Mouse (Mus musculus) embryonic facial prominence, embryonic 14.5 days (tissue): ENCODE data around the gene Polg. TPM values are rescaled to one million over a fixed set of nuclear protein-coding genes. Genes with fewer than 3 reads are reported as not detected.

Source experiments
- ATAC-seq: fragments of 200-750 bp; cut with Nextera tagmentation; 2 replicates; pipeline ENCODE4 v1.8.0; 2017; ENCODE audit warnings: low read depth, moderate number of reproducible peaks, moderate TSS enrichment
- DNase-seq: peaks from one replicate; pipeline ENCODE4 v3.0.0-alpha.2; 2015; ENCODE audit warnings: low spot score
- H3K27ac ChIP-seq: fragments of 300-500 bp; sonication (generic); replicated peaks from 2 replicates; pipeline ENCODE4 v1.5.1; 2014; ENCODE audit warnings: low read depth, mild to moderate bottlenecking, low read length, moderate library complexity
- H3K27me3 ChIP-seq: fragments of 300-500 bp; sonication (generic); replicated peaks from 2 replicates; pipeline ENCODE4 v1.6.1; 2014; ENCODE audit warnings: low read length; ENCODE audit not compliant: control insufficient read depth, insufficient read depth
- H3K36me3 ChIP-seq: fragments of 300-500 bp; sonication (generic); 2 replicates; pipeline ENCODE4 v1.6.1; 2014; ENCODE audit warnings: low read length, mixed read lengths; ENCODE audit not compliant: control insufficient read depth, insufficient read depth
- H3K4me1 ChIP-seq: fragments of 300-500 bp; sonication (generic); 2 replicates; pipeline ENCODE4 v1.6.1; 2014; ENCODE audit warnings: antibody characterized with exemption, low read length; ENCODE audit not compliant: control insufficient read depth, insufficient read depth
- H3K4me2 ChIP-seq: fragments of 300-500 bp; sonication (generic); 2 replicates; pipeline ENCODE4 v1.6.1; 2014; ENCODE audit warnings: low read depth, mild to moderate bottlenecking, low read length, moderate library complexity, mixed read lengths
- H3K4me3 ChIP-seq: fragments of 300-500 bp; sonication (generic); 2 replicates; pipeline ENCODE4 v1.5.1; 2014; ENCODE audit warnings: low read depth, mild to moderate bottlenecking, low read length
- H3K9ac ChIP-seq: fragments of 300-500 bp; sonication (generic); 2 replicates; pipeline ENCODE4 v1.6.1; 2014; ENCODE audit warnings: low read depth, mild to moderate bottlenecking, low read length, moderate library complexity, mixed read lengths
- H3K9me3 ChIP-seq: fragments of 300-500 bp; sonication (generic); 2 replicates; pipeline ENCODE4 v1.6.1; 2016; ENCODE audit warnings: low read length; ENCODE audit not compliant: control insufficient read depth
- WGBS: fragments of 180-500 bp; shearing (Covaris S2); extraction: QIAGEN DNeasy Blood & Tissue Kit; methylation state at CpG from one replicate; pipeline ENCODE4 v1.1.7; 2014; 5-methylcytosine and 5-hydroxymethylcytosine counted together
- polyA plus RNA-seq: library from polyadenylated mRNA; unstranded; fragments of >200 nt; fragmentation: Nextera tagmentation; extraction: Ambion mirVana; gene quantifications from 2 replicates; pipeline ENCODE4 v1.2.1, GENCODE M21; 2014

Polg gene
- polyA plus RNA-seq, 1 experiment from 2014 or later = 38.7 TPM

GRCm38 (mm10) chr7:79425804-79426203 lies 40.4 kb downstream of the Polg start:
- no peak for ATAC-seq
- Histone ChIP-seq H3K4me2 (no peak overlapping the region), H3K4me1 (no peaks in the 10 kb centered on the region), H3K4me3 (no peak overlapping the region), H3K9me3 (no peaks in the 10 kb centered on the region), H3K36me3 (no peaks in the 10 kb centered on the region), H3K9ac (no peak overlapping the region), H3K27ac (no peak overlapping the region), H3K27me3 (no peaks in the 10 kb centered on the region)
- WGBS = 88% methylated on average over 10 of the region's 10 CpGs
- no peak for DNase-seq

DNA sequence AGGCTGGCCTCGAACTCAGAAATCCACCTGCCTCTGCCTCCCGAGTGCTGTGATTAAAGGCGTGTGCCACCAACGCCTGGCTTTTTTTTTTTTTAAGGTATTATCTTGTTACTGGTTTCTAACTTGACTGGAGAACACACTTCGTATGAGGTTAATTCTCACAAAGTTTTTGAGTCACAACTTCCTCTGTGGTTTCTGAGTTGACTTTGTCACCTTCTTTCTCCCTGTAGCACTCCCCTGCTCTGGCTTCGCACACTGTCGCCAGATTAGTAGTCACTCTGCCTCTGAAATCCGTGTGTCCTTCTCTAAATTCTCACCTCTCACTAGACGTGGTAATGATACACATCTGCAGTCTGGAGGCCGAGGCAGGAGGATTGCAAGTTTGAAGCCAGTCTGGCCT lies 43.3 kb downstream of the Polg start:
- H3K4me2 ChIP-seq = no peak overlapping the region
- 92% methylated on average over 10 of the region's 10 CpGs for WGBS
- H3K27me3 ChIP-seq = no peaks in the 10 kb centered on the region
- H3K4me3 ChIP-seq = no peak overlapping the region
- no peak for ATAC-seq
- H3K9ac ChIP-seq = no peak overlapping the region
- no peaks in the 10 kb centered on the region for H3K36me3 ChIP-seq
- H3K27ac ChIP-seq = no peak overlapping the region
- H3K9me3 ChIP-seq = no peaks in the 10 kb centered on the region
- H3K4me1 ChIP-seq = no peaks in the 10 kb centered on the region
- DNase-seq = no peak

GRCm38 (mm10) chr7:79419950-79420349 lies 46.2 kb downstream of the Polg start:
- H3K9ac ChIP-seq = no peak overlapping the region
- WGBS = 82% methylated on average over 7 of the region's 7 CpGs
- DNase-seq (no peak), ATAC-seq (no peak)
- no peaks in the 10 kb centered on the region for H3K27me3 ChIP-seq
- no peaks in the 10 kb centered on the region for H3K36me3 ChIP-seq
- no peak overlapping the region for H3K4me3 ChIP-seq
- H3K4me2 ChIP-seq = no peak overlapping the region
- H3K27ac ChIP-seq = no peak overlapping the region
- no peaks in the 10 kb centered on the region for H3K9me3 ChIP-seq
- no peaks in the 10 kb centered on the region for H3K4me1 ChIP-seq

DNA sequence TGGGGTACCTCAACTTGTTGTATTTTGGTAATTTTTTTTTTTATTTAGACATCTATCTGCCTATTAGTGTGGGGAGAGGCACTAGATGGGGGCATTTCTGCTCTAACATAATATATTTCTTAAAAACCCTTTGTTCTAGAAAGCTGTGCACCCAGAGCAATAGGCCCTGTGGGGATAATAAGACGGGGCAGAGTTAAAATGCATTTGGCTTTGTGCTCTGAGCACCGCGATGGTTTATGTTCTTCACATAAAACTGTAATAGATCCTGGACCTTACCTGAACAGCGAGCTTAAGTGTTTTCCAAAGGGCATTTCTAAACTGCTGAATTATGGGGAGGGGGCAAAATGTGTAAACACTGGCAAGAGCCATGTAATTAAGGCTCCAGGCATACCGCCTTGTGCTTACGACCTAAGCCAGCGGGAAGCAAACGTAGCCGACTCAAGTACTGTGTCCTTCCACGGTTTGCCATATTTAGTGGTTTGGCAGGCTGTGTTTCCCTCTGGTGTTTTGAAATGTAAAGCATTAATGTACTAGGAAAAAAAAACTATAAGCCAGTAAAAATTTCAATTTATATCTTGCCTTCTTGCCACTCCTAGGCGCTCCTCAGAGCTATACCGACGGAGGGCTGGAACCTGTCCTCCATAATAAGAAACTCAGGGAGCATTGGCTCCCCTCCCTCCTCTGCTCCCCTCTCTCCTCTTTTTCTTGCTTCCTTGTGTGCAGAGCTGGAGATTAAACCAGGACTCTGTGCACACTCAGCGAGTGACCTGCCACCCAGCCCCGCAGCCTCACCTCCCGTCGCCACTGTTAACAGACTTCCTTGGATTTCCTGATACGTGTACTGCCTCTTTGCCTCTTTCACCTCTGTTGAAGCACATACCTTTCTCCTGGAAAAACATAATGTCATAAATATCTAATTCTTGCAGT lies 51.5 kb downstream of the Polg start:
- Histone ChIP-seq H3K4me3 (no peak overlapping the region), H3K9ac (no peak overlapping the region), H3K27ac (no peak overlapping the region), H3K9me3 (no peaks in the 10 kb centered on the region), H3K4me2 (no peak overlapping the region), H3K4me1 (no peaks in the 10 kb centered on the region), H3K27me3 (no peaks in the 10 kb centered on the region), H3K36me3 (no peaks in the 10 kb centered on the region)
- DNase-seq (peak; percentile 33), ATAC-seq (no peak)
- 85% methylated on average over 18 of the region's 18 CpGs for WGBS

DNA sequence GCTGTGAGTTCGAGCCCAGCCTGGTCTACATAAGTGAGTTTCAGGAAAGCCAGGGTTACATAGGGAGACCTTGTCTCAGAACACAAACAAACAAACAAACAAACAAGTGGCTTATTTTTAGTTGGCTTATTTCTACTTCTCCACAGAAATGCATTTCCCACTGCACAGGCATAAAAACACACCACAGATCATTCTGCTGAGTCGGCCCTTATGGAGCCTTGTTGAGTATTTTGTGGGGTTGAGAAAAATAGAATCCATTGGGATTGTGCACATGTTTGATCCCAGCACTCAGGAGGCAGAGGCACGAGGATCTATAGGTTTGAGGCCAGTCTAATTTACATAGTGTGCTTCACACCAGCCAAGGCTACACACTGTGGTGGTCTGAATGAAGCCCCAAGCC lies 65.9 kb downstream of the Polg start:
- Histone ChIP-seq H3K9me3 (no peaks in the 10 kb centered on the region), H3K36me3 (no peaks in the 10 kb centered on the region), H3K4me2 (no peak overlapping the region), H3K4me1 (no peaks in the 10 kb centered on the region), H3K4me3 (no peak overlapping the region), H3K27ac (no peak overlapping the region), H3K9ac (no peak overlapping the region), H3K27me3 (no peaks in the 10 kb centered on the region)
- DNase-seq (no peak), ATAC-seq (no peak)
- 88% methylated on average over 3 of the region's 3 CpGs for WGBS

GRCm38 (mm10) chr7:79398971-79399370 lies 67.2 kb downstream of the Polg start:
- DNase-seq (no peak), ATAC-seq (no peak)
- Histone ChIP-seq H3K27me3 (no peaks in the 10 kb centered on the region), H3K36me3 (no peaks in the 10 kb centered on the region), H3K9me3 (no peaks in the 10 kb centered on the region), H3K9ac (no peak overlapping the region), H3K27ac (no peak overlapping the region), H3K4me3 (no peak overlapping the region), H3K4me2 (no peak overlapping the region), H3K4me1 (no peaks in the 10 kb centered on the region)
- 78% methylated on average over 12 of the region's 12 CpGs for WGBS

DNA sequence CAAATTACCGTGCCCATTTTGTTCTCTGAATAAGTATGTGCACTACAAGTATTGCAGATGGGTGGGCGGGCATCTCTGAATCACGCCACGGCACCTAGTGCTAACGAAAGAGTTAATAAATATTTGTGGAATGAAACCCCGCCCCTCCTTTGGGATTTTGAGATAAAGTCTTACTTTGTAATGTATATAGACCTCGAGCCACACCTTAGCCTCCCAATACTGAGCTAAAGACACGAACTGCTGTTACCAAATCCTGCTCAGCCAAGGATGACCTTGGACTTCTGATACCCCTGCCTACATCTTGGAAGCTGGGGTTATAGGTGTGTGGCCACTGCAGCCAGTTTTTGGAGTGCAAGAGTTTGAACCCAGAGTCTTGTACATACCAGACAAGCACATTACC lies 67.7 kb downstream of the Polg start:
- Histone ChIP-seq H3K36me3 (no peaks in the 10 kb centered on the region), H3K9ac (no peak overlapping the region), H3K4me1 (no peaks in the 10 kb centered on the region), H3K27me3 (no peaks in the 10 kb centered on the region), H3K4me2 (no peak overlapping the region), H3K9me3 (no peaks in the 10 kb centered on the region), H3K27ac (no peak overlapping the region), H3K4me3 (no peak overlapping the region)
- 79% methylated on average over 8 of the region's 8 CpGs for WGBS
- DNase-seq = no peak
- no peak for ATAC-seq

DNA sequence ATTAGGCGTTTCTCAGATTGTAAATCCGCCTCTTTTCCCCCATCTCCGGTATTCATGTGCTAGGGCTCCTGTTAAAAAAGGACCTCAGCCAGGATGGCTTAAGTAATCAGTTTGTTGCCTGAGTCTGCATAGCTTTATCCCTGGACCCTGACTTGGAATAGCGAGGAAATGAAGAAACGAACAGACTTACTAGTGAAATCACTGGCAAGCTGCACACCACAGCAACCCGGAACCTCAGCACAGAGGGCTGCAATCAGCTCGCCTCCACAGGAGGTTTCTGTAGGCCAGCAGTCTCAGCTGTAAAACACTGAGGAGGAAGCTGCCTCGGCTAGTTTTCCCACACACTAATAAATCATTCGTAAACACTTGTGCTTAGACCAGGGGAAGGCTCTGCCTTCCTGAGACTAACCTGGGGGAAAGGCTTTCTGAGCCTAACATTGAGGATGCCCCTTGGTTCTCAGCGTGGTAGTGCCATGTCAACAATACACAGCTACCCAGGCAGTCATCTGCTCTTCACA lies 68.7 kb downstream of the Polg start:
- 81% methylated on average over 10 of the region's 10 CpGs for WGBS
- no peak for DNase-seq
- Histone ChIP-seq H3K9ac (no peak overlapping the region), H3K9me3 (no peaks in the 10 kb centered on the region), H3K27me3 (no peaks in the 10 kb centered on the region), H3K27ac (no peak overlapping the region), H3K4me3 (no peak overlapping the region), H3K4me1 (peaks cover 4% of the 10 kb centered on the region; the same call in 1 of the 2 replicates), H3K4me2 (no peak overlapping the region), H3K36me3 (no peaks in the 10 kb centered on the region)
- ATAC-seq = no peak
